ENCODE assay signal across 16 mouse cellular contexts in genomic region chr13:113211345-113211744, GRCm38 (mm10). TPM values are rescaled to one million over a fixed set of nuclear protein-coding genes. Genes with fewer than 3 reads are reported as not detected.
A peak's percentile ranks its signal among the peaks of the same experiment; 100 is the strongest.
DNase-seq lines count a peak whose midpoint lies in the region; ATAC-seq lines count a peak whose summit lies in the region.
"Had no signal": no experiment of that assay in that cellular context is flagged by ENCODE, and none has a peak within 500 bp of the region (broad histone marks: within the 10 kb centered on the region; RNA-seq: fewer than 3 reads in every experiment).

No protein-coding gene starts in this region.

- no peak for ATAC-seq in hindbrain, embryonic 15.5 days (ENCODE audit: low FRiP score, low read depth)
- no peak for ATAC-seq in hindbrain, embryonic 13.5 days (ENCODE audit: low FRiP score)
- ATAC-seq in inflammation-experienced regulatory T-cells, adult 6 months: peak; percentile 64

- H3K27ac ChIP-seq in hindbrain, embryonic 15.5 days (replicated peaks): no peak overlapping the region
- H3K27ac ChIP-seq in hindbrain, embryonic 13.5 days: no peak overlapping the region
- H3K27ac ChIP-seq: hindbrain, embryonic 12.5 days; neural tube, embryonic 13.5 days had no signal

- H3K4me1 ChIP-seq in hindbrain, embryonic 15.5 days (replicated peaks): peaks cover 6% of the 10 kb centered on the region; the same call in 1 of the 2 replicates
- peaks cover 7% of the 10 kb centered on the region for H3K4me1 ChIP-seq in hindbrain, embryonic 13.5 days (replicated peaks)
- H3K4me1 ChIP-seq: neural tube, embryonic 13.5 days had no signal

- no peaks in the 10 kb centered on the region for H3K36me3 ChIP-seq in hindbrain, embryonic 15.5 days
- no peaks in the 10 kb centered on the region for H3K36me3 ChIP-seq in hindbrain, embryonic 13.5 days
- H3K36me3 ChIP-seq: hindbrain, embryonic 12.5 days; neural tube, embryonic 13.5 days had no signal

- DNase-seq in thymus, postnatal 25 days: peak; percentile 12
- no peak for DNase-seq in thymus, postnatal 10 days (ENCODE audit: low spot score in 2 of 2)
- no peak for DNase-seq in cerebellum, adult 8-10 months
- no peak for DNase-seq in cerebellum, adult 9-11 months
- DNase-seq: cerebellum, postnatal 14 days; kidney, adult 9 months; lung, embryonic 14.5 days; right cerebral cortex, postnatal 4 days had no signal

- no peaks in the 10 kb centered on the region for H3K9me3 ChIP-seq in hindbrain, embryonic 15.5 days
- no peaks in the 10 kb centered on the region for H3K9me3 ChIP-seq in hindbrain, embryonic 13.5 days
- H3K9me3 ChIP-seq: hindbrain, embryonic 12.5 days; neural tube, embryonic 13.5 days had no signal

- 65% methylated on average over 15 of the region's 15 CpGs for WGBS in hindbrain, embryonic 15.5 days
- 76% methylated on average over 15 of the region's 15 CpGs for WGBS in hindbrain, embryonic 13.5 days

- H3K4me2 ChIP-seq in hindbrain, embryonic 15.5 days: 0 out of 2 replicates have a peak overlapping the region, but pooled peaks have one; percentile 4
- no peak overlapping the region for H3K4me2 ChIP-seq in hindbrain, embryonic 13.5 days
- H3K4me2 ChIP-seq: hindbrain, embryonic 12.5 days; lung, embryonic 14.5 days; neural tube, embryonic 13.5 days had no signal

- no peak overlapping the region for H3K9ac ChIP-seq in hindbrain, embryonic 15.5 days
- no peak overlapping the region for H3K9ac ChIP-seq in hindbrain, embryonic 13.5 days
- H3K9ac ChIP-seq: hindbrain, embryonic 12.5 days; lung, embryonic 14.5 days; neural tube, embryonic 13.5 days had no signal

- peaks cover 2% of the 10 kb centered on the region; the same call in 1 of the 2 replicates for H3K27me3 ChIP-seq in hindbrain, embryonic 15.5 days
- peaks cover 9% of the 10 kb centered on the region; the same call in 1 of the 2 replicates for H3K27me3 ChIP-seq in hindbrain, embryonic 13.5 days

- H3K4me3 ChIP-seq in hindbrain, embryonic 15.5 days: no peak overlapping the region
- no peak overlapping the region for H3K4me3 ChIP-seq in hindbrain, embryonic 13.5 days
- H3K4me3 ChIP-seq: hindbrain, embryonic 12.5 days; neural tube, embryonic 13.5 days had no signal

RNA-seq across cellular contexts. Expression of gene Esm1, which starts 1.9 kb away (rescaled TPM):
- 1.4 and 2.0 TPM in 2 replicates for polyA plus RNA-seq in hindbrain, embryonic 15.5 days (2015; fragmentation: Nextera tagmentation; extraction: Ambion mirVana)
- polyA plus RNA-seq in hindbrain, embryonic 13.5 days (2015; fragmentation: Nextera tagmentation; extraction: Ambion mirVana): 1.5 and 1.8 TPM in 2 replicates
- polyA plus RNA-seq in inflammation-experienced regulatory T-cells, adult 6 months (2017; shearing (Covaris generic)): 1 to 10 TPM in 1 of 3 experiments, under 1 TPM in 2; 0.27 to 4.4 (median 0.63) TPM

RNA-seq across cellular contexts. Expression of gene Gzmk, which starts 14.4 kb away (rescaled TPM):
- polyA plus RNA-seq in hindbrain, embryonic 15.5 days (2015; fragmentation: Nextera tagmentation; extraction: Ambion mirVana): 0.12 and 0.16 TPM in 2 replicates
- polyA plus RNA-seq in hindbrain, embryonic 13.5 days (2015; fragmentation: Nextera tagmentation; extraction: Ambion mirVana): not detected in 2 replicates
- polyA plus RNA-seq in inflammation-experienced regulatory T-cells, adult 6 months (2017; shearing (Covaris generic)): 100 to 1,000 TPM in 1 of 3 experiments, 1 to 10 TPM in 2; 1.0 to 254 (median 2.3) TPM
- polyA plus RNA-seq: embryonic facial prominence, embryonic 11.5 days; heart, embryonic 16.5 days; hindbrain, embryonic 12.5 days; limb, embryonic 11.5 days; lung, embryonic 14.5 days; neural tube, embryonic 13.5 days had no signal
